Mouse (Mus musculus) MEL (cell line): ENCODE measurements around the gene Utrn.

Source experiments
- CHD1 ChIP-seq: IDR thresholded peaks from 2 replicates; pipeline ENCODE4 v1.6.1; 2012; ENCODE audit warnings: low read depth, mild to moderate bottlenecking, inconsistent platforms, low read length, improper control_type of control experiment
- CHD2 ChIP-seq: IDR thresholded peaks from 2 replicates; pipeline ENCODE4 v1.6.1; 2011; ENCODE audit warnings: low read length, improper control_type of control experiment
- CTCF ChIP-seq, 3 experiments: IDR thresholded peaks in 2 of 3; conservative IDR thresholded peaks in 1 of 3; 2 replicates each; pipeline ENCODE4 v1.5.1; 2011 to 2012; ENCODE audit warnings: low read length in 3 of 3, low read depth in 2 of 3, mild to moderate bottlenecking in 2 of 3, improper control_type of control experiment in 1 of 3, inconsistent platforms in 1 of 3, mixed read lengths in 1 of 3, moderate library complexity in 1 of 3; ENCODE audit not compliant: control insufficient read depth in 1 of 3, insufficient read depth in 1 of 3, poor library complexity in 1 of 3, severe bottlenecking in 1 of 3
- GATA1 ChIP-seq: IDR thresholded peaks from 2 replicates; pipeline ENCODE4 v1.6.1; 2011; ENCODE audit warnings: low read depth, low read length, improper control_type of control experiment
- HCFC1 ChIP-seq: IDR thresholded peaks from 2 replicates; pipeline ENCODE4 v1.6.1; 2012; ENCODE audit warnings: low read depth, mild to moderate bottlenecking, inconsistent platforms, low read length, improper control_type of control experiment, moderate library complexity
- MAFK ChIP-seq: IDR thresholded peaks from 2 replicates; pipeline ENCODE4 v1.6.1; 2011; ENCODE audit warnings: low read depth, mild to moderate bottlenecking, low read length, improper control_type of control experiment, borderline replicate concordance
- MEF2A ChIP-seq: IDR thresholded peaks from 2 replicates; pipeline ENCODE4 v1.6.1; 2014; ENCODE audit warnings: low read depth, mild to moderate bottlenecking, inconsistent platforms, low read length, improper control_type of control experiment; ENCODE audit not compliant: poor library complexity, insufficient replicate concordance, severe bottlenecking; ENCODE audit errors: extremely low read depth
- MXI1 ChIP-seq: IDR thresholded peaks from 2 replicates; pipeline ENCODE4 v1.6.1; 2011; ENCODE audit warnings: mild to moderate bottlenecking, low read depth, low read length, improper control_type of control experiment
- MYB ChIP-seq: IDR thresholded peaks from 2 replicates; pipeline ENCODE4 v1.6.1; 2011; ENCODE audit warnings: mild to moderate bottlenecking, low read depth, low read length, improper control_type of control experiment
- NRF1 ChIP-seq: IDR thresholded peaks from 2 replicates; pipeline ENCODE4 v1.6.1; 2014; ENCODE audit warnings: low read depth, mild to moderate bottlenecking, inconsistent platforms, low read length, improper control_type of control experiment, moderate library complexity; ENCODE audit not compliant: poor library complexity, insufficient read depth, severe bottlenecking
- POLR2A ChIP-seq, 2 experiments: IDR thresholded peaks; 2 replicates each; pipeline ENCODE4 v1.6.1; 2011 to 2012; ENCODE audit warnings: low read length in 2 of 2, mild to moderate bottlenecking in 2 of 2, control low read depth in 1 of 2, improper control_type of control experiment in 1 of 2, low read depth in 1 of 2, moderate library complexity in 1 of 2; ENCODE audit not compliant: control insufficient read depth in 1 of 2, insufficient read depth in 1 of 2, poor library complexity in 1 of 2
- TAL1 ChIP-seq: IDR thresholded peaks from 2 replicates; pipeline ENCODE4 v1.6.1; 2012; ENCODE audit warnings: mild to moderate bottlenecking, inconsistent platforms, low read length, moderate library complexity, mixed read lengths
- UBTF ChIP-seq: IDR thresholded peaks from 2 replicates; pipeline ENCODE4 v1.6.1; 2012; ENCODE audit warnings: low read depth, mild to moderate bottlenecking, inconsistent platforms, low read length, improper control_type of control experiment, moderate library complexity, borderline replicate concordance; ENCODE audit not compliant: insufficient read depth

DNA sequence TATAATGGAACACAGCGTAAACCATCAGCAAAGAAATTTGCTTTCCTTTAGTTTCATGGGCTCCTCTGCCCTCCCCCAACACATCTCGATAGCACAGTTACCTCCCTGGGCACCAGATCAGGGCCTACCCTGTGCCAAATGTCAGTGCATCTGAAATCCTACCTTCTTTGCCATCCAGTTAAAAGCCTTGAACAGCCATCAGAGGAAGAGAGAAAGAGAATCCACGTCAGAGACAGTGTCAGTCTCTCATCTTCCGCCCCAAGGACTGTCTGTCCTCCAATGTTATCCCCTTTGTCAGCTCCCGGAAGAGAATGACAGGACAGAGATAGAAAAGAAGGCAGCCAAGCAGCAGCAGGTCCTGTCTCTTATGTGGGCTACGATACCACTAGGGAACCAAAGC lies 15.4 kb downstream of the Utrn start:
- TF ChIP-seq TAL1 = no peak
- no peak for TF ChIP-seq CHD2
- TF ChIP-seq MAFK = no peak
- TF ChIP-seq HCFC1 = no peak
- TF ChIP-seq POLR2A (IDR thresholded peaks at IDR 0.05; ENCODE audit: control insufficient read depth in 1 of 2, insufficient read depth in 1 of 2, low read depth in 1 of 2, low read length in 2 of 2, poor library complexity in 1 of 2) = no peak
- TF ChIP-seq CTCF (IDR thresholded peaks at IDR 0.05 in 2 of 3, conservative IDR thresholded peaks at IDR 0.05 in 1 of 3; ENCODE audit: control insufficient read depth in 1 of 3, insufficient read depth in 1 of 3, low read depth in 2 of 3, low read length in 3 of 3, poor library complexity in 1 of 3, severe bottlenecking in 1 of 3) = no peak
- no peak for TF ChIP-seq CHD1
- no peak for TF ChIP-seq GATA1
- TF ChIP-seq MXI1 = no peak
- TF ChIP-seq MEF2A = no peak
- no peak for TF ChIP-seq UBTF
- no peak for TF ChIP-seq MYB
- no peak for TF ChIP-seq NRF1
